Mouse (Mus musculus): Measurements from ENCODE around the gene Hdac1.
"Not testable (repeated sequence)": the region's sequence is repeated elsewhere in the genome, so short reads cannot be mapped to it uniquely, and the experiment has no call there.

Hdac1 gene

GRCm38 (mm10) chr4:129558321-129558955 is 15.9 kb upstream of the Hdac1 start:
- no peak for DNase-seq (ENCODE audit: extremely low read depth, insufficient read length, low spot score)

- no peak for DNase-seq (ENCODE audit: extremely low read depth, insufficient read length, low spot score)
Observed at GRCm38 (mm10) chr4:129557256-129557808, 14.8 kb upstream of the Hdac1 start.

- DNase-seq (ENCODE audit: extremely low read depth, insufficient read length, low spot score): peak; percentile 77
Observed at GRCm38 (mm10) chr4:129556532-129557223, 14.2 kb upstream of the Hdac1 start.

DNA sequence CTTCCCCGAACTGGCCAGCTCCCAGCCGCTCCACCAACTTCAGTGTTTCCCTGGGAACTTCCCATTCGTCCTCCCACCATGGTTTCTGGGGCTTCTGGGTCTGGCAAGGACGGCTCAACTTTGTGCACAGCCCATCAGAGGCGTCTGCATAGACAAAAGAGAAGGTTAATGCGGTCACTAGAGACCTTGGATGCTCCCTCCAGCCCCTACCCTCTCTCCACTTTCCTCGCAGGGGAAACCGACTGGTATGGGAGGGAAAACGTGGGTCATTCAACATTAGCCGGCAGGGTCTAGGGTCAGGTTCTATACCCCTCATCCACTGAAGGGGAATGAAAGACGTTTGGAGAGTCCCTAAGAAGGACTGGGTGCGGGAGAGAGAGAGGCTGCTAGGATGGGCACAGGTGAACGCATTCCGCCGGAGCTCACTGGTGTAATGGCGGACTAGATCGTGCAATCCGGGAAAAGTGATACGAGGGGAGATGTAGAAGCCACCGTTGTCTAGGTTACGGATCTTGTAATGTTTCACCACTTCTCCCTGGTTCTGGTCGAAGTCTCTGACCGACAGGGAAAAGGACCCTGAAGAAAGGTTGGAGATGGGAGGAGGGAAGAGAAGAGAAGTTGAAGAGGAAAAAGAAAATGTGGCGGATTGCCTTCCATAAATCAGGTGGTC is 13.5 kb upstream of the Hdac1 start:
- DNase-seq (ENCODE audit: extremely low read depth, insufficient read length, low spot score): no peak

DNA sequence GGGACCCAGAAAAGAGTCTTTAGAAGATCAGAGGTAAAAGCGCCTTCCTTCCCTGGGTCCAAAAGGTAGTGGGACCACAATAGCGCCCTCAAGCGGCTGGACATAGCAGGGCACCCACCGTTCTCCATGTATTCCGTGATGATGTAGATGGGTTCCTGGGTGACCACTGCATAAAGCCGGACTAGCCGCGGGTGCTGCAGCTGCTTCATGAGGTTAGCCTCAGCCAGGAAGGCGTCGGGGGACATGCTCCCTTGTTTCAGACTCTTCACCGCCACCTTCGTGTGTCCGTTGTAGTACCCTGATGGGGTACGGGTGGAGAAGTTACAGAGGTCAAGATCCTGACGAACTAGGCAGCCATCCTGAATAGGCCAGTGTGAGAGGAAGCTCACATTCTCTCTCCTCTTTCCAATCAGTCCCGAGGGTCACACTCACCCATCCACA is 12.9 kb upstream of the Hdac1 start:
- no peak for DNase-seq (ENCODE audit: extremely low read depth, insufficient read length, low spot score)

- not testable (repeated sequence) for DNase-seq (ENCODE audit: extremely low read depth, insufficient read length, low spot score)
Observed at GRCm38 (mm10) chr4:129554512-129554911, 12.0 kb upstream of the Hdac1 start.

DNA sequence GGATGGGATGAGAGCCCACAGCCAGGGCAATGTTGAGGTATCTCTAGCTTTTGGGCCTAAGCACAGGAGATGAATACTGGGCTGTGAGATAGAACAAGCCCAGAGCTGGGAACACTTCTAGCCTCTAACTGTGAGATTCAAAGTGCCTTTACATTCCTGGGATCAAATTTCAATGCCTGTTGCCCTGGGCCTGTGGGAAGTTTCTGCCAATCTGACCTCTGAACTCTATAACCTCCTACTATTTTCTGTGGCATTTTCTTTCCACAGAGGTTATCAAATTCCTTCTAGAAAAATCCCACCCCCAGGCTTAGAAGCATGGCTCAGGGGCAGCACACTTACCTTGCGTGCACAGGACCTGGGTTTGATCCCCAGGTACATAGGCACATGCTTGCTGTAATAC is 7.8 kb upstream of the Hdac1 start:
- no peak for DNase-seq (ENCODE audit: extremely low read depth, insufficient read length, low spot score)

DNA sequence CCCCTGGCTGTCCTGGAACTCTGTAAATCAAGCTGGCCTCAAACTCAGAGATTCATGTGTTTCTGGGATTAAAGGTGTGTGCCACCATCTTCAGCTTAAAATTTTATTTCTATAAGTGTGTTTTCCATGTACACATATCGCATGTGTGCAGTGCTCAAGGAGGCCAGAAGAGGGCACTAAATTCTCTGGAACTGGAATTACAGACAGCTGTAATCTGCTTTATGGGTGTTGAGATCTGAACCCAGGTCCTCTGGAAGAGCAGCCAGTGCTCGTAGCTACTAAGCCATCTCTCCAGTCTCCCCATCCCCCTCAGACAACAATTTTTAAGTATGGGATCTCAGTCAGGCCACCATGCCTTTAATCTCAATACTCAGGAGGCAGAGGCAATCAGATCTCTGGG is 6.8 kb upstream of the Hdac1 start:
- DNase-seq (ENCODE audit: extremely low read depth, insufficient read length, low spot score): no peak

DNA sequence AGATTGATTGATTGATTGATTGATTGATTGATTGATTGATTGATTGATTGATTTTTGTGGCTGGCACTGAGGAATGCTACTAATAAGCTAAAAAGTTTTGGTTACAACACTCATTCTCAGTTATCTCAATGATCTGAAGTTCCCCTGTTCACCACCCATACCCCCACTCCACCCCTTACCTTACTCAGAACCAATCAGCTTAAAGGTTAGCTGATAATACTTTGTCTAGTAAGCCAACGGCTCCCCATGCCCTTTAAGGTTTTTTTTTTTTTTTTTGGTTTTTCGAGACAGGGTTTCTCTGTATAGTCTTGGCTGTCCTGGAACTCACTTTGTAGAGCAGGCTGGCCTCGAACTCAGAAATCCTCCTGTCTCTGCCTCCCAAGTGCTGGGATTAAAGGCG is 5.1 kb upstream of the Hdac1 start:
- not testable (repeated sequence) for DNase-seq (ENCODE audit: extremely low read depth, insufficient read length, low spot score)

- DNase-seq (ENCODE audit: extremely low read depth, insufficient read length, low spot score): no peak
Observed at GRCm38 (mm10) chr4:129544106-129544505, 1.6 kb upstream of the Hdac1 start.

GRCm38 (mm10) chr4:129541868-129542591 is 483 bp downstream of the Hdac1 start:
- peak; percentile 38 for DNase-seq (ENCODE audit: extremely low read depth, insufficient read length, low spot score)

- peak; percentile 21 for DNase-seq (ENCODE audit: extremely low read depth, insufficient read length, low spot score)
Observed at GRCm38 (mm10) chr4:129540012-129540411, 2.5 kb downstream of the Hdac1 start.

DNA sequence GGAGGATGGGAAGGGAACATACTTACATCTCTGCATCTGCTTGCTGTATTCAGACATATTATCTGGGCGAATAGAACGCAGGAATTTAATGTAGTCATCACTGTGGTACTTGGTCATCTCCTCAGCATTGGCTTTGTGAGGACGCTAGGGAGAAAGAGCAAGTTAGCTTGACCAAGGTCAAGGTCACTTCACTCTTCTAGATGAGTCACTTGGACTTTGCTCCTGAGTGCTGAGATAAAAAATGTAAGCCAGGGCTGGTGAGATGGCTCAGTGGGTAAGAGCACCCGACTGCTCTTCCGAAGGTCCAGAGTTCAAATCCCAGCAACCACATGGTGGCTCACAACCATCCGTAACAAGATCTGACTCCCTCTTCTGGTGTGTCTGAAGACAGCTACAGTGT is 13.6 kb downstream of the Hdac1 start:
- DNase-seq (ENCODE audit: extremely low read depth, insufficient read length, low spot score): not testable (repeated sequence)

DNA sequence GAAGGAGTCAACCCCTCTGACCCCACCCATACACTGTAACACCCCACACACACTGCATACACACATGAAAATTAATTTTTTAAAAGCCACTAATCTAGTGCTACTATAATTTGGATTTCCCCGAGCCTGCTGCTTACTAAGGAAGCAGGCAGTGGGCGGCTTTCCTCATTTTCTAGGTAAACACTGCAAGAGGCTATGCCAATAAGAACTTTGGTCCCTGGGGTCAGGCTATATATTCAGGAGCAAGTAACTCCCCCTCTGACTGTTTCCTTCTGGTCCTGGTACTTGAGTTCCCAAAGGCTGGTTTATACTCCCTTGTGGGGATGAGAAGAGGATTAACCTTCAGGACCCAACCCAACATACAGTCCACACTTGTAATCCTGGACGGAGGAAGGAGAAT is 16.6 kb downstream of the Hdac1 start:
- DNase-seq (ENCODE audit: extremely low read depth, insufficient read length, low spot score): no peak

DNA sequence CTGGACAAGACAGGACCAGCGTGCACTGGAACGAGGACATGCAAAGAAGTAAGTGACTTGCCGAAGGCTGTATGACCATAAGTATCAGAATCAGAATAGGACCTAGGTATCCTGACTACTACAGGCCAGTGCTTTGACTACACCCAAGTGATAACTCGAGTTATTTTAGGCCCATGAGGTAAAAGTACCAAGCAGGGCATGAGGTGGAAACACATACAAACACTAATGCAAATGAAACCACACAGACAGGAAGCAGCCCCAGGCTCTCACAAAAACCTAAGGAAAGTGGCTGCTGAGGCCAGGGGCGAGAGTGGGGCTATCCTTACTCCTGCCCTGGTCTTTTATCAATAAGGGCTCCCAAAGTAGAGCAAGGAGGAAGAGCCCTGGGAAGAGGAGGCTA is 17.2 kb downstream of the Hdac1 start:
- DNase-seq (ENCODE audit: extremely low read depth, insufficient read length, low spot score): no peak

DNA sequence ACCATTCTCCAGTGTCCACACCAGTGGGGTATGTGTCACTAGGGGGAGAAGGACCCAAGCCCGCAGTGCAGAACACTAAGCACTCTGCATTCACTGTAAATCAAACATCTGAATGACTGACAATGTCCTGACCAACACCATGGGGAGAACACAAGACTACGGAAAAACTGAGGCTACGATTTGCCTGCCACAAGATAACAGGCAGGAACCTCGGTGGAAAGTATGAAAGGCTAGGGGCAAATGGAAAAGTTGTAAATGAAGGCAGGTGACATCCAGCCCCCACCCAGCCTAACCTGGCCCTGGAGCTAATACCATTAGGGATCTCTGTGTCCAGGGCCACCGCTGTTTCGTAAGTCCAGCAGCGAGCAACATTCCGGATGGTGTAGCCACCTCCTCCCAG is 24.0 kb downstream of the Hdac1 start:
- no peak for DNase-seq (ENCODE audit: extremely low read depth, insufficient read length, low spot score)

- DNase-seq (ENCODE audit: extremely low read depth, insufficient read length, low spot score): no peak
Observed at GRCm38 (mm10) chr4:129516925-129517324, 25.6 kb downstream of the Hdac1 start.

- DNase-seq (ENCODE audit: extremely low read depth, insufficient read length, low spot score): no peak
Observed at GRCm38 (mm10) chr4:129514300-129514898, 28.1 kb downstream of the Hdac1 start.

- DNase-seq (ENCODE audit: extremely low read depth, insufficient read length, low spot score): no peak
Observed at GRCm38 (mm10) chr4:129513891-129514290, 28.6 kb downstream of the Hdac1 start.

DNA sequence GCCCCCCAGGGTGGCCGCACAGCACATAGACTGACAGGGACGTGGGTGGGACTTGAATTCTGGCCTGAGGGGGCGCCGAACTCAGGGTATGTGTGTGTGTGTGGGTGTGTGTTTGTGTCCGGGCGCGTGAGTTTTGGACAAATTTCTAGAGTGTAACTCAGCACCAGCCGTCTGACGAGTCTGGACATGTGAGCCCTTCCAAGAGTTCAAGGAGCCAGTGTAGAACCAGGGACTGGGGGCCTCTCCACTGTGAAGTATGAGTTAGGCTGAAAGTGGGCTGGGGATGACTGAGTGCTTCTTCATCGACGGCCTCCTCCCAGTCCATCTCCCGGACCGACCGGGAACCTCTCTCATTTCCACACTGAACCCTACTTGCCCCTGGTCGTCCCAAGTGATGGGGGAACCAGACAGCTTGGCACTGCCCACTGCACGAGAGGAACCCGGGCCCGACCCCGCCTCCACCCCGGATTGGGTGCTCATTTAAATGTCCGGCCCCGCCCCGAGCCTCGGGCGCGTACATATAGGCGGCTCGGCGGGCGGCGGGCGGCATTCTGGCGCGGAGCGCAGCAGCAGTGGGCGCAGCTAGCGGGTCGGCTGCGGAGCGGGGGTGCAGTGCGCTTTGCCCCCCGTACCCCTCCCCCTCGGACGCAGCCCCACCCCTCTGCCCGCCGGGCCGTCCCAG is 29.3 kb downstream of the Hdac1 start, which contains the start of gene Marcksl1:
Marcksl1 (plus strand) TSS at position 496 of the 682 bp plus-strand sequence.
- no peak for DNase-seq (ENCODE audit: extremely low read depth, insufficient read length, low spot score)

Measured in 3134 (cell line).